Mouse (Mus musculus): Measurements from ENCODE around the gene Mapk12. TPM values are rescaled to one million over a fixed set of nuclear protein-coding genes. Genes with fewer than 3 reads are reported as not detected.

Mapk12 gene
- polyA plus RNA-seq, 1 experiment from 2014 or later, result 3.6 TPM

DNA sequence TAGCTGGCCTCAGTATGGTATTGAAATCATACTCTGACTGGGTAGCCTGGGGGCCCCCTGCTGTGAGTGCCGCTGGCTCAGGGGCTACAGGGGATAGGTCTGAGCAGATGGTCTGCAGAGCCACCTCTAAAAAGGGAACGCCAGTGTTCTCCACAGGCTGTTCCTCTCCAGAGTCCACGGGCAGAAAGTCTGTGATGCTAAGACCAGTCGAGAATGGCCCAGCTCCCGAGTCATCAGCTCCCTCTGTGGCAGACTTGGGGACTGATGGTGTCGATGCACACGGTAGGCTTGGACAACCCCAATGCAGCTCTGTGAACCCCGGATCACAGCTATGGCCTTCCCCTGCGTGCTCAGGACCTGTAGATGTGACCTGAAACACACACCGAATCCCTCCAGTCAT is 36.6 kb downstream of the Mapk12 start:
- Histone ChIP-seq H3K4me3 (replicated peaks) (no peak overlapping the region), H3K27ac (no peak overlapping the region), H3K9ac (no peak overlapping the region), H3K4me1 (replicated peaks) (no peaks in the 10 kb centered on the region), H3K4me2 (replicated peaks) (no peak overlapping the region), H3K27me3 (replicated peaks) (no peaks in the 10 kb centered on the region), H3K9me3 (no peaks in the 10 kb centered on the region), H3K36me3 (peaks cover 66% of the 10 kb centered on the region)
- no peak for ATAC-seq
- whole genome bisulfite sequencing, result 89% methylated on average over 10 of the region's 10 CpGs

DNA sequence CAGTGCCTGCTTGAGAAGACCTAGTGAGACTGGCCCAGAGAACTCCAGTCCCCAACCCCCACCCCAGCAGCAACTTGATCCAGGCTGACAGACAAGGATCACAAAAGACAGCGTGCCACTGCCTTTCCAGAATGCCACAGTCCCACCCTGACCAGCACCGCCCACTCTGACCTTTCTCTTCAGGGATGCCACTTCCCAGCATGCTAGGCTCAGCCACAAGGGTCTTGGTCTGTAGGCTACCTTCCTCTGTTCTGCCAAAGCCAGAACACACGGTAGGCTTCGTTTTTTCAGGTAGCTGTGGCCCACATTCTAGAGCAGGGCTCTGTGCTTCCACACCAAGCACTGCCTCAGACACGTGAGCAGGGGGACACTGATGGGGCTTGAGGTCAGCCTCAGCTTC is 37.9 kb downstream of the Mapk12 start:
- no peak for ATAC-seq
- Histone ChIP-seq H3K9me3 (no peaks in the 10 kb centered on the region), H3K4me2 (replicated peaks) (no peak overlapping the region), H3K27ac (no peak overlapping the region), H3K9ac (no peak overlapping the region), H3K4me1 (replicated peaks) (no peaks in the 10 kb centered on the region), H3K27me3 (replicated peaks) (no peaks in the 10 kb centered on the region), H3K4me3 (replicated peaks) (no peak overlapping the region), H3K36me3 (peaks cover 69% of the 10 kb centered on the region)
- 81% methylated on average over 5 of the region's 5 CpGs for WGBS

DNA sequence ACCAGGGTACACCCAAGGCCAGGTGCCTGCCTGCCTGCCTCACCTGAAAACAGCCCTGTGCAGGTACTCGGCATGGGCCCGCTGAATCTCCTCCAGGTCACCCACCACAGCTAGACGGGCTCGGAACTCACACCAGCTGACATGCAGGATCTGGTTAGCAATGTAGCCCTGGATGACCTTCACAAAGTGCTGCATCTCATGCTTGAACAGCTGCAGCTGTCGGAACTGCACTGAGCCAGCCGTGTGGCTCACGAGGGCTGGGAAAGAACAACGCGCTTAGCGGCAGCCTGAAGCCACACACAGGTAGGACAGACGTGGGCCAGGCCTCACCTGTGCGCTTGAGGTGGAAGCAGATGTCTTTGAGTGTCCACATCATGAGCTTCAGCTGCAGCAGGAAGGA is 39.7 kb downstream of the Mapk12 start:
- Histone ChIP-seq H3K4me1 (replicated peaks) (no peaks in the 10 kb centered on the region), H3K36me3 (peaks cover 75% of the 10 kb centered on the region), H3K9ac (no peak overlapping the region), H3K4me2 (replicated peaks) (no peak overlapping the region), H3K27me3 (replicated peaks) (no peaks in the 10 kb centered on the region), H3K4me3 (replicated peaks) (no peak overlapping the region), H3K9me3 (no peaks in the 10 kb centered on the region), H3K27ac (no peak overlapping the region)
- 88% methylated on average over 12 of the region's 12 CpGs for WGBS
- no peak for ATAC-seq

DNA sequence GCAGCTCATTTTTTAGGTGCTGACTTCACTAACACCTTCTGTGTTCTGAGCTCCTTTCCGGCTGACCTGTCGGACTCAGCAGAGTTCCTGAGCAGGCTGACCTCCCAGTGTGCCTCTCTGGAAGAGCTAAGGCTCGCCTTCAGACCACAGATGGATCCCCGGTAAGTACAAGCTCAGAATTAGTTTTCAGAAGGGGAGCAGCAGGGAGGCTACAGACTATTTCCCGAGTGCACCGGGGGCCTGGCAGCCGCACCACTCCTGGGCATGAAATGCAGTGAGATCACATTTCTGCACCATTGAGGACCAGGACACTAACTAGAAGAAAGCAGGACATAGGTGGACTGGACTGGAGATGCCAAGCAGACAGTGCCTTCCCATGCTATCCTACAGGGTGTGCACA is 41.9 kb downstream of the Mapk12 start:
- Histone ChIP-seq H3K36me3 (peaks cover 70% of the 10 kb centered on the region), H3K27ac (no peak overlapping the region), H3K4me3 (replicated peaks) (no peak overlapping the region), H3K9ac (no peak overlapping the region), H3K9me3 (no peaks in the 10 kb centered on the region), H3K4me1 (replicated peaks) (no peaks in the 10 kb centered on the region), H3K27me3 (replicated peaks) (no peaks in the 10 kb centered on the region), H3K4me2 (replicated peaks) (no peak overlapping the region)
- 85% methylated on average over 7 of the region's 7 CpGs for WGBS
- no peak for ATAC-seq

GRCm38 (mm10) chr15:89097450-89097849 is 43.1 kb downstream of the Mapk12 start:
- Histone ChIP-seq H3K9ac (no peak overlapping the region), H3K27ac (no peak overlapping the region), H3K27me3 (replicated peaks) (no peaks in the 10 kb centered on the region), H3K4me3 (replicated peaks) (no peak overlapping the region), H3K4me2 (replicated peaks) (no peak overlapping the region), H3K36me3 (peaks cover 66% of the 10 kb centered on the region), H3K4me1 (replicated peaks) (no peaks in the 10 kb centered on the region), H3K9me3 (no peaks in the 10 kb centered on the region)
- ATAC-seq, result no peak
- WGBS, result 91% methylated on average over 5 of the region's 5 CpGs

GRCm38 (mm10) chr15:89092181-89092580 is 48.3 kb downstream of the Mapk12 start:
- no peak for ATAC-seq
- Histone ChIP-seq H3K27ac (no peak overlapping the region), H3K4me2 (replicated peaks) (no peak overlapping the region), H3K27me3 (replicated peaks) (no peaks in the 10 kb centered on the region), H3K9ac (no peak overlapping the region), H3K4me1 (replicated peaks) (peaks cover 10% of the 10 kb centered on the region), H3K9me3 (no peaks in the 10 kb centered on the region), H3K36me3 (peaks cover 28% of the 10 kb centered on the region), H3K4me3 (replicated peaks) (no peak overlapping the region)
- 77% methylated on average over 5 of the region's 5 CpGs for WGBS

DNA sequence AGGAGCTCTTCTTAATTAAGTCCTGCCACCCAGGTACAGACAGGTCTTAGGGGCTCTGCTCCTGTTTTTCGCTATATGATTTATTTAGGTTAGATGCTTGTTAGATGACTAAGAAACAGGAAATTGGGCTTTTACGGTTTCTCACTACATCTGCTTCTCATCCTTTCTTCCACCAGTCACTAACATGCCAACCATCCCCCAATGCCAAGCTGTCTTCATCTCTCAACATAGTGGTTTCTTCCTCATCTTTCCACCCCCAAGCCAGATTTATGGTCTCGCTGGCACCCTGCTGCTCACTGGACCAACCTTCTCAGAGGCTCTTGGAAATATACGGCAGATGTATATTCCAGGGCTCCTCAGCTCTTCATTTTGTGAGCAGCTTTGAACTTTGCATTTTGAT is 49.8 kb downstream of the Mapk12 start:
- Histone ChIP-seq H3K9ac (no peak overlapping the region), H3K4me3 (replicated peaks) (no peak overlapping the region), H3K36me3 (peaks cover 20% of the 10 kb centered on the region), H3K4me1 (replicated peaks) (peaks cover 10% of the 10 kb centered on the region), H3K4me2 (replicated peaks) (0 out of 2 replicates have a peak overlapping the region, but pooled peaks have one; percentile 94), H3K27me3 (replicated peaks) (no peaks in the 10 kb centered on the region), H3K27ac (no peak overlapping the region), H3K9me3 (no peaks in the 10 kb centered on the region)
- no peak for ATAC-seq
- WGBS, result 82% methylated on average over 4 of the region's 4 CpGs

GRCm38 (mm10) chr15:89089248-89090051 is 51.1 kb downstream of the Mapk12 start:
- Histone ChIP-seq H3K4me1 (replicated peaks) (peaks cover 10% of the 10 kb centered on the region), H3K27ac (peak overlapping the region; percentile 86), H3K4me3 (replicated peaks) (peak overlapping the region; percentile 99), H3K27me3 (replicated peaks) (no peaks in the 10 kb centered on the region), H3K36me3 (peaks cover 16% of the 10 kb centered on the region), H3K9me3 (no peaks in the 10 kb centered on the region), H3K9ac (peak overlapping the region; percentile 98), H3K4me2 (replicated peaks) (peak overlapping the region; percentile 94)
- peak; percentile 76 for ATAC-seq
- 2% methylated on average over 68 of the region's 68 CpGs for WGBS

DNA sequence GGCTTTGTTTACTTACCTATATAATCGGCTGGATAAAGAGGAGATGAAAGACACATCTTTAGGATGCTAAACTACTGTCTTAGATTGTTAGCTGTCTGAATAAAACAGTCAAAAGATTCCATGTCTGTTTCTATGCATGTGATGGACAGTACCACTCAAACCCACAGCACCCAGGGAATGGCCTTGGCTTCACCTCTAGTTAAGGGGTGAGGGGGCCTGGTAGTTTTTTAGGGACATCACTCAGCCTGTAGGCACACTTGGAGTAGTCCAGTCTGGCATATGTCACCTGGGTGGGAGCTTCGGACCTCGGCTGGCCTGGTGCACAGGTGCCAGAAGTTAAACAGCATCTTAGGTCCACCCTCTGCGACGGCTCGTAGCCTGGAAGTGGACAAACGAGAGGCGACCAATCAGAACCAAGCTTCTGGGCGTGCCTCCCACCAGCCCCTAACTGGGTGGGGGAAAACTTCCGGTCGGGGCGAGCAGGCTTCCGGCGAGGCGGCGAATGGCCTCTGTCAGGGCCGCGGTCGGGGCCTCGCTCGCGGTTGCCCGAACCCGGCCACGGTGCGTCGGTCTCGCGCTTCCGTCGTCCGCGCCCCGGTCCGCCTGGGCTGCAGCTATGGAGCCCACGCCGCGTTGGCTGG is 51.8 kb downstream of the Mapk12 start, which contains the start of gene Selenoo:
Gene Selenoo, plus strand, starts transcription at position 478 of the 641 bp plus-strand sequence.
- WGBS, result 2% methylated on average over 38 of the region's 38 CpGs
- peak within 1 kb of the TSS; percentile 94 for H3K4me2 ChIP-seq (replicated peaks)
- H3K36me3 ChIP-seq, result peaks cover 17% of the 10 kb centered on the region
- H3K4me1 ChIP-seq (replicated peaks), result peaks cover 10% of the 10 kb centered on the region
- no peaks in the 10 kb centered on the region for H3K27me3 ChIP-seq (replicated peaks)
- peak; percentile 96 for ATAC-seq
- no peaks in the 10 kb centered on the region for H3K9me3 ChIP-seq
- peak within 1 kb of the TSS; percentile 86 for H3K27ac ChIP-seq
- H3K9ac ChIP-seq, result peak within 1 kb of the TSS; percentile 98
- H3K4me3 ChIP-seq (replicated peaks), result peak within 1 kb of the TSS; percentile 99

- ATAC-seq, result no peak
- Histone ChIP-seq H3K27ac (no peak overlapping the region), H3K4me3 (replicated peaks) (no peak overlapping the region), H3K9ac (no peak overlapping the region), H3K4me2 (replicated peaks) (no peak overlapping the region), H3K4me1 (replicated peaks) (peaks cover 3% of the 10 kb centered on the region), H3K9me3 (no peaks in the 10 kb centered on the region), H3K27me3 (replicated peaks) (no peaks in the 10 kb centered on the region), H3K36me3 (peaks cover 37% of the 10 kb centered on the region)
- WGBS, result 89% methylated on average over 2 of the region's 2 CpGs
Measured at GRCm38 (mm10) chr15:89084826-89085225, 55.7 kb downstream of the Mapk12 start.

- Histone ChIP-seq H3K4me1 (replicated peaks) (no peaks in the 10 kb centered on the region; the same call in 1 of the 2 replicates), H3K9me3 (no peaks in the 10 kb centered on the region), H3K27ac (no peak overlapping the region), H3K9ac (no peak overlapping the region), H3K4me2 (replicated peaks) (no peak overlapping the region), H3K36me3 (peaks cover 37% of the 10 kb centered on the region), H3K4me3 (replicated peaks) (no peak overlapping the region), H3K27me3 (replicated peaks) (no peaks in the 10 kb centered on the region)
- whole genome bisulfite sequencing, result 100% methylated on average over 1 of the region's 1 CpGs
- no peak for ATAC-seq
Measured at GRCm38 (mm10) chr15:89083906-89084305, 56.6 kb downstream of the Mapk12 start.

Data from intestine, embryonic 15.5 days (tissue).